Mouse (Mus musculus) macrophage (primary cell): Measurements from ENCODE around the gene Vmn1r4. TPM values are rescaled to one million over a fixed set of nuclear protein-coding genes. Genes with fewer than 3 reads are reported as not detected.

Source experiments
- H3K27ac ChIP-seq: fragments of 350-480 bp; formaldehyde crosslinking; 2 replicates; pipeline ENCODE4 v1.9.0; 2021
- H3K36me3 ChIP-seq: fragments of 350-480 bp; formaldehyde crosslinking; 2 replicates; pipeline ENCODE4 v1.9.0; 2021; ENCODE audit errors: inconsistent target
- H3K4me3 ChIP-seq: fragments of 350-480 bp; formaldehyde crosslinking; 2 replicates; pipeline ENCODE4 v1.9.0; 2021; ENCODE audit errors: inconsistent target
- H3K79me2 ChIP-seq: fragments of 350-480 bp; formaldehyde crosslinking; 2 replicates; pipeline ENCODE4 v1.9.0; 2021; ENCODE audit errors: inconsistent target
- WGBS: methylation state at CpG from one replicate; pipeline ENCODE4 v1.1.7; 2026; ENCODE audit warnings: inconsistent platforms; ENCODE audit not compliant: missing documents; 5-methylcytosine and 5-hydroxymethylcytosine counted together
- polyA plus RNA-seq: library from polyadenylated mRNA; stranded (reverse); fragments of 250-400 nt; gene quantifications from 3 replicates; pipeline ENCODE4 v1.2.4, GENCODE M21; 2018; ENCODE audit warnings: inconsistent platforms
- total RNA-seq, 78 experiments: library from RNA; depleted of rRNA; stranded (reverse); fragments of 250-400 nt; gene quantifications; 1 replicate in 9 of 78; 2 replicates in 24 of 78; 3 replicates in 43 of 78; 4 replicates in 2 of 78; pipeline ENCODE4 v1.2.4; 2018; ENCODE audit warnings: inconsistent platforms in 56 of 78

Vmn1r4 gene
- total RNA-seq (2018; cell fraction: chromatin; rRNA removed) = 1 to 10 TPM in 1 of 26 experiments, under 1 TPM in 17, not detected in 8; 0.37 to 1.1 (median 0.59) TPM
- total RNA-seq (2018; cell fraction: cytosol; rRNA removed) = under 1 TPM in 14 of 26 experiments, not detected in 12; 0.05 to 0.19 (median 0.10) TPM
- 1 to 10 TPM in 4 of 26 experiments, under 1 TPM in 18, not detected in 4; 0.32 to 1.3 (median 0.61) TPM for total RNA-seq (2018; cell fraction: nucleus; rRNA removed)
- 0.09 to 0.11 TPM in 2 of 3 replicates, not detected in the other for polyA plus RNA-seq

DNA sequence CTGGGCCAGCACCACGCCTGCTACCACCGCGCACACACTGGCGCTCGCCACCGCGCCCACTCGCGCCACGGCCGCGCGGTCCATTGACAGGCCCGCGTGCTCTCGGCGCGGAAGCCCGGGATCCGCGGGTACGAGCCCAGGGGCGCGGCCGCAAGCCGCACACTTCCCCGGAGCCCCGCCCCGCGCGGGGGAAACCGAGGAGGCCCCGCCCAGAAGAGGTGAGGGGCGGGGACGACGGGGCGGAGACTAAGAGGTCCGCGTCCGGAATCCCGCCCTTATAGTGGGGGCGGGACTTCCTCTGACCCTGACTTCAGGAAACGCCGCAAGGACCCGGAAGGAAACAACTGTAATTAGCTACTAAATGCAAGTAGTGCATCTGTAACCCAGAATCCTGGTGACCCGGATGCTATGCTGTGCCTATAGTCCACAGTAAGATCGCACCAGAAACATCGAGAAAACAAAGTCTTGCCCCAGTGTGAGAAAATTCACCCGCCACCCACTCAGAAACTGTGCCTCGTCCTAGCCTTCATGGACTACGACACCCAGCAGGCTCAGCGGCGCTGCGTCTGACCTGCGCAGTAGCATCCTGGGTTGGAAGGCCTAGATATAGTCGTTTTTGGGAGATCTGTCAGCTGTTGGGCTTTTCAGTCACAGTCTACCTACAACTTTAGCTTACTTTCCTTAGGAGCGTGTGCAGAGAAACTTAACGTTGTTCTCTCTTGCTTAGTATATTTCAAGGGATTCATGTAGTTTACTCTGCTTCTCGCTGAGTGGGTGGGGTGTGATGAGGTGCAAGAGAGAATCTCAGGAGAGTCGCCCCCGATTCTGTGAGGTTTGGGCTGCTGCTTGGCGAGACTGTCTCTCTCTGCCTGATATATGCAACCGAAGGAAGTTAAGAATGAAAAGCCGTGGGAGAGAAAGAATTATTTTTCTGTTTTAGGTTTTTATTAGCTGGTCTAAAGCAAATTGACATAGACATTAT is at the start of gene Vmn1r4, which contains the start of gene Nt5c3:
Gene Vmn1r4, plus strand, starts transcription at position 290 of the 982 bp plus-strand sequence.
Gene Nt5c3, minus strand, starts transcription at position 207 of the 982 bp plus-strand sequence.
- H3K79me2 ChIP-seq = peaks cover 41% of the 10 kb centered on the region
- peak within 1 kb of the TSS; percentile 64 for H3K4me3 ChIP-seq
- no peaks in the 10 kb centered on the region for H3K36me3 ChIP-seq
- WGBS = 5% methylated on average over 62 of the region's 64 CpGs
- peak within 1 kb of the TSS; percentile 80 for H3K27ac ChIP-seq

DNA sequence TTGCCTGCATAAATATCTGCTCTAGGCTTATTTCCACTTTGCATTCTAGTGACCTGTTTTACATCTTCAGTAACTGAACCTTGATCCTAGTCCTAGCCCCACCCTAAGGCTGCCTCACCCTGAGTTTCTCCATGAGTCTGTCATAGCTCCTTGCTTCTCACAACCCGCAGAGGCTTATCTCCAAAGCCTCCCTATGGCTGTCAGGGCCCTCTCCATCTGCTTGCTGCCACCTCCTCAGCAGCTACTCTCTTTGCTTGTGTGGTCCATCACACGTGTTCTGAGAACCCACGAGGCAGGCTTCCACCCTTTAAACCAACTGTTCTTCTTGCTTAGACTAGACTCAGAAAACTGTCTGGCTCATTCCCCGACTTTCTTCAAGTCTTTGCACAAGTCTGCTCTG is 46.9 kb upstream of the Vmn1r4 start:
- H3K36me3 ChIP-seq = peaks cover 4% of the 10 kb centered on the region; the same call in 1 of the 2 replicates
- 87% methylated on average over 4 of the region's 4 CpGs for WGBS
- H3K4me3 ChIP-seq = no peak overlapping the region
- no peaks in the 10 kb centered on the region for H3K79me2 ChIP-seq
- H3K27ac ChIP-seq = no peak overlapping the region

DNA sequence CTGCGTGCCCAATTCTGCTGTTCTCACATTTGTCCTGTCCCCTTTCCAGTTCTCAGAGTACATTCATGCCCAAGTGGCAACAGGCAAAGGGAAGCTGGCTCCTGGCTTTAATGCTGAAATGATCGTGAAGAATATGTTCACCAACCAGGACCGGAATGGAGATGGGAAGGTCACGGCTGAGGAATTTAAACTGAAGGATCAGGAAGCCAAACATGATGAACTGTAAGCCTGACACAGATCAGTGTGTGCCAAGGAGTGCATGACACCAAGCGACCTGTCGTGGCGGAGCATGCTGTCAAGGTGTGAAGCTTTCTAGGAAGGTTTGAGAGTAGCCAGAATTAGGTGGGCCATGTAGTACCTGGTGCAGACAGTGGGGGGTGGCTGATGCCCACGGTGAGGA is 45.8 kb upstream of the Vmn1r4 start:
- Histone ChIP-seq H3K36me3 (peaks cover 16% of the 10 kb centered on the region), H3K79me2 (no peaks in the 10 kb centered on the region), H3K4me3 (no peak overlapping the region), H3K27ac (no peak overlapping the region)
- 96% methylated on average over 8 of the region's 8 CpGs for WGBS

DNA sequence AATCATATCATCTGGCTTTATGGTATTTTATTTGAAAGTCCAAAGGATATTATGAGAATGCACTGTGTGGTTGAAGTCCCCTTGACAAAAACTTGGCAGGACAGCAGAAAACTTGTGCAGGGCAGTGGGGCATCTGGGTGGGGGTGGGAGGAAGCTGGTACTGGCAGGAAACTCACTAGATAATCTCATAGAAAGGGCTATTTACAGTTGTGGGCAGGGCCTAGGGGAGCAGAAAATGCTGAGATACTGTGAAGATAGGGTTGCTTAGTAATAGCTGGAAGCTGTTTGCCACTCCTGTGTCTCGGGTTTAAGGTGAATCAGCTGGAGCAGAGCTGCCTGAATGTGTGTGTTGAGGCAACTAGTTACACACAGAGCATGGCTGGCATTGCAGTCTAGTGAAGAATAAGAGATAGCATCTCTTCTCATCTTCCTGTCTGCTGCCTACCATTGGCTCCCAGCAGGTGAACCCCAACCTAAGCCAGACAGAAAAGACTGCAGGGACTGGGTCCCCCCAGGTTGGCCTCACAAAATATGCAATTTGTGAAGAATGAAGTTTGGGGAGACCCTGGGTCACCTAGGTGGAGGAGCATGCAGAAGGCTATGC is 44.4 kb upstream of the Vmn1r4 start:
- no peak overlapping the region for H3K4me3 ChIP-seq
- 36% methylated on average over 1 of the region's 1 CpGs for WGBS
- no peaks in the 10 kb centered on the region for H3K79me2 ChIP-seq
- H3K36me3 ChIP-seq = peaks cover 30% of the 10 kb centered on the region
- H3K27ac ChIP-seq = no peak overlapping the region

DNA sequence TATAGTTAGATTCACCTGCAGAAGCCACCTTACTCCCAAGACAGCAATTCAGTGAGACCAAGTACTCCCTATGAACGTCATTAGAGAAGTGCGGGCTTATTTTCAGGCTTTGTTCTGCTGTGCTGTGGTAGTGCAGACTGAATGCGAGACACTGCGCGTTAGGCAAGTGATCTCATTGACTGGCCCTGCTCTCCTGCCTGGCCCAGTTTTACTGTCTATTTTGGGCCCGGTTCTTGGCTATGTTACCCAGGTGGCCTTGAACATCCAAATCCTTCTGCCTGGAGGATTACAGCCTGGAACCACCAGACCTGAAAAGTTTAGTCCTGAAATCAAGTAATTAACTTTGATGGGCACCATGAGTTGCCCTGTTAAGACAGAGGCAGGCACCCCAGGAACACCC is 35.3 kb upstream of the Vmn1r4 start:
- WGBS = 99% methylated on average over 6 of the region's 6 CpGs
- peaks cover 93% of the 10 kb centered on the region for H3K36me3 ChIP-seq

DNA sequence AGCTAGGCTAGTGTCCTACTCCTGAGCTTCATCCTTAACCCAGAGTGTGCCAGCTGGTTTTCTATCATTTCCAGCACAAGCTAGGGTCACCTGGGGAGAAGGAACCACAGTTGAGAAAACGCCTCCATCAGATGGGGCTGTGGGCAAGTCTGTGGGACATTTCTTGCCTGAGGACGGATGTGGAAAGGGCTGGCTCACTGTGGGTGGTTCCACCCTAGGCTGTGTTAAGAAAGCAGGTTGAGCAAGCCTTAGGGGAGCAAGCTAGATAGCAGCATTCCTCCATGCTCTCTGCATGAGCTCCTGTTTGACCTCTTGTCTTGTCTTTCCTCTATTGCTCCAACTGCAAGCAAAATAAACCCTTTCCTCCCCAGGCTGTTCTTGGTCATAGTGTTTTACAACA is 33.1 kb upstream of the Vmn1r4 start:
- Histone ChIP-seq H3K36me3 (peaks cover 81% of the 10 kb centered on the region), H3K79me2 (peaks cover 28% of the 10 kb centered on the region), H3K27ac (no peak overlapping the region), H3K4me3 (no peak overlapping the region)
- WGBS = 75% methylated on average over 2 of the region's 2 CpGs

More for the DNA sequence above, 35.3 kb upstream of the Vmn1r4 start:
- Histone ChIP-seq H3K27ac (no peak overlapping the region), H3K79me2 (peaks cover 6% of the 10 kb centered on the region; the same call in 1 of the 2 replicates), H3K4me3 (no peak overlapping the region)

DNA sequence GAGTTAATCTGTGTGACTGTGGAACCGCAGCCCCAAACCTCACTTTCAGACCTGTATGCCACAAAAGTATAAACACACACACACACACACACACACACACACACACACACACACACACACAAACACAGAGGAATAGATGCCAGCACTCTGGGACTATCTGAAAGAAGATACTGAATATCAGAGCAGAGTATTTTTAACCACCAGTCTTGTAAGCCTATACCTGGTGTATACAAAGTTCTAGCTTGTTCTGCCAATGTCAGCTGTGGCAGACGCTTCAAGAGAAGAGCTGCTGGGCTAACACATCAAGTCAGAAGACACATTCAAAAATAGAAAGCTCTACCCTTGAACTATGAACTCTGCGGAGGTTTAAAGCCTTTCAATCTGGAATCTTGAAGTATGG is 24.2 kb upstream of the Vmn1r4 start:
- peaks cover 10% of the 10 kb centered on the region; the same call in 1 of the 2 replicates for H3K36me3 ChIP-seq
- H3K4me3 ChIP-seq = peak overlapping the region; percentile 44; the same call in 1 of the 2 replicates
- peaks cover 96% of the 10 kb centered on the region for H3K79me2 ChIP-seq
- no peak overlapping the region for H3K27ac ChIP-seq
- WGBS = 61% methylated on average over 3 of the region's 3 CpGs

DNA sequence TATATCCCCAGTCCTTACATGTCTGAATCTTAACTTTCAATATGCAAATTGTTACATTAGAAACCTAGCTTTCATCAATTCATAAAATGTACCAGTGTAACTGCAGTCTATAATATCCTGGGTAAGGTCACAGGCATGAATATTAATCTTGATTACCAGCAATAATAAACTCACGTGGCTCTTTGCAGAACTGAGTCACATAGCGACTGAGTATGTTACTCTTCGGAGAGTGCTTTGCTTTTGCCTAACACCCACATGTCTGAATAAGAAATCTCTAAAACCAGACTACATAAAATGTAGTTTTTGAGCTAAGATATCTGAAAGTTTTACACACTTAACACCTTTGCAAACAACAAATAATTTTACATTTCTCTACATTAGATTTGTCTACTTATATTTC is 22.5 kb upstream of the Vmn1r4 start:
- H3K79me2 ChIP-seq = peaks cover 96% of the 10 kb centered on the region
- 14% methylated on average over 3 of the region's 3 CpGs for WGBS
- peak overlapping the region; percentile 51 for H3K27ac ChIP-seq
- peaks cover 6% of the 10 kb centered on the region; the same call in 1 of the 2 replicates for H3K36me3 ChIP-seq
- H3K4me3 ChIP-seq = peak overlapping the region; percentile 44

DNA sequence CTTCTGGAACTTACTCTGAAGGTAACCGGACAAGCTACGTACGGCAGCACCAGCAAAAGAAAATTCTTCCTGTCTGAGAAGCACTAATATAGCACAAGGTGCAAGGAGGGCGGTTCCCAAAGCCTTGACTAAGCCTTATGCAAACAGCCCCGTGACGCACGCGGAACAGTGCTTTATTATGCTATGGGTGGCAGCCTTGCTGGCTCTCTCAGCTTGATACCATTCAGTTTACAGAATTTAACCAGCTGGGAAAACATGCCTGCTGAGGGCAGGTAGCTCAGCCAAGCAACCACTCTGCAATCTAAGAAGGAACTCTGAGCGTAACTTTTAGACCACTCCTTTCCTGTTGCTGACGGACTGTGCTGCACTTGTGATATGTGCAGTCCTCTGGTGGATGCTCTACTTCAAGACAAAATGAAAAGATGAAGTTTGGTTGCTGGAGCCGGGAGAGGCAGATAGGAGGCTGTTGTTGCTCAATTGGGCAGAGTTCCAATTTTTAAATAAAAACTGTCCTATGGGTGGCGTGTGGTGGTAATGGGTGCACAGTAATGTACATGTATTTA is 21.9 kb upstream of the Vmn1r4 start:
- peak overlapping the region; percentile 44 for H3K4me3 ChIP-seq
- H3K79me2 ChIP-seq = peaks cover 96% of the 10 kb centered on the region
- 4% methylated on average over 12 of the region's 12 CpGs for WGBS
- peaks cover 6% of the 10 kb centered on the region; the same call in 1 of the 2 replicates for H3K36me3 ChIP-seq
- peak overlapping the region; percentile 51 for H3K27ac ChIP-seq

DNA sequence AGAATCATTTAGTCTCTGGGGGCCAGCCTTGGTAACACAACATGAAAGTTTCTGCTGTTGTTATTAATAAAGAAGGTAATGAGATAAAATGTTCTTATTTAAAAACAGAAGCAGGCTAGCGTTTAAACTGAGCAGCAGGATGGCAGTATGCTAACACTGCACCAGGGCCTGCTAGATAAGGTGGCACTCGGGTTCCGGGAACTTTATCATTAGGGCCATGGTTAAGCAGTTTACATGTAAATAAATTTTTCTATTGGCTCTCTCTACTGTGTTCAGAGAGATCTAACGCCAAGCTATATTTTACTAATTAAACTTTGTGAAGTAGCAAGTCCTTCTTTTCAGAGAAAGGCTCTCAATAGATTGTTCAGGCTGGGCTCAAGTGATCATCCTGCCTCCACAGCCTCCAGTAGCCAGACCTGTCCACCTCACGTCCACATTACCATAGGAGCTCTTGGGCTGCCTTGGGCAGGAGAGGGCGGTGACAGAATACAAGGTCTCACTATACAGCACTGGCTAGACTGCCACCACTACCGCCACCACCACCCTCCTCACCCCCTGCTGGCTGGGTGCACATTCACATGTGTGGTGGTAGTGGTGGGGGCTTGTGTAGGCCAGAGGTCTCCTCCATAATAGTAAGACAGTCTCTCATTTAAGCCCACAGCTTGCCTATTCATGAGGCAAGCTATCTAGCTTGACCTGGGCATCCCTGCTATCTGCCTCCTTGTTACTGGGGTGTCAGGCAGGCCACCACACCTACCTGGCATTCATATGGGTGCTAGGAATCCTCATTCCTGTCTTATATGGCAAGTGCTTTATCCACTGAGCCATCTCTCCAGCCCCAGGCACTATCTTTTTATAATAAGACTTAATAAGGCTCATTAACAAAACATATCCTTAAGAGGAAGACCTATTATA is 21.0 kb upstream of the Vmn1r4 start:
- Histone ChIP-seq H3K36me3 (no peaks in the 10 kb centered on the region), H3K4me3 (no peak overlapping the region), H3K27ac (0 out of 2 replicates have a peak overlapping the region, but pooled peaks have one; percentile 51), H3K79me2 (peaks cover 87% of the 10 kb centered on the region)
- over 99% methylated on average over 7 of the region's 7 CpGs for WGBS

DNA sequence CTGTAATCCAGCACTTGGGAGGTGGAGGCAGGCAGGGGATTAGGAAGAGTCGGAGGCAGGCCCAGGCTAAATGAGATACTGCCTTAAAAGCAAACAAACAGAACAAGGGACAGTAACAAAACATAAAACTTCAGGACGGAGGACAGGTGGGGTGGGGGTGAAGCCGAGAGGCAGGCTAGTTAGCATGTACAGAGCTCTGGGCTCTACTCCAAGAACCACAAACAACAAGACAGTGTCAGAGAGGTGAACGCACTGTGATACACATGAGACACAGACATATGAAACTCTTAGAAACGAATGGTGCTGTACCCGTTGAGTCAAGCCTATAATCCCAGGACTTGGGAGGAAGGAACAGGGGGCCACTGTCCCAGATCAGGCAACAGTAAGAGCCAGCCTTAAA is 20.0 kb upstream of the Vmn1r4 start:
- Histone ChIP-seq H3K4me3 (no peak overlapping the region), H3K79me2 (peaks cover 77% of the 10 kb centered on the region), H3K36me3 (no peaks in the 10 kb centered on the region), H3K27ac (no peak overlapping the region)
- 74% methylated on average over 6 of the region's 6 CpGs for WGBS

DNA sequence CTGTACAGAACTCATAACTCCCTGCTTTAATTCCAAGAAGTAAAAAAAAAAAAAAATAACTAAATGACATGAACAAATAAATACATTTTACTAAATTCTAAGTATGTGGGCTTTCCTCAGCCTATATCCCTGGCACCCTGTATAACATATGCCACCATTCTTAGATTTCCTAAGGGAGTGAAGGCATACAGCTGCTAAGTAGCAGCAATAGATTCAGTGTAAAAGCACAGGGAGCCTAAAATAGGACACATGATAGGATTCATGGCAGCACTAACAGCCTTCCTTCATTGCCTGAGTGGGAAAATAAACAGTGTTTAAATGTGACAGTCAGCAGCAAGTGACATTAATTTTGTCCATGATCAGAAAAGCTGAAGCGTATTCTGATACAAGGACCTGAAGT is 19.5 kb upstream of the Vmn1r4 start:
- Histone ChIP-seq H3K27ac (no peak overlapping the region), H3K79me2 (peaks cover 72% of the 10 kb centered on the region), H3K36me3 (no peaks in the 10 kb centered on the region), H3K4me3 (no peak overlapping the region)
- WGBS = 100% methylated on average over 1 of the region's 1 CpGs

DNA sequence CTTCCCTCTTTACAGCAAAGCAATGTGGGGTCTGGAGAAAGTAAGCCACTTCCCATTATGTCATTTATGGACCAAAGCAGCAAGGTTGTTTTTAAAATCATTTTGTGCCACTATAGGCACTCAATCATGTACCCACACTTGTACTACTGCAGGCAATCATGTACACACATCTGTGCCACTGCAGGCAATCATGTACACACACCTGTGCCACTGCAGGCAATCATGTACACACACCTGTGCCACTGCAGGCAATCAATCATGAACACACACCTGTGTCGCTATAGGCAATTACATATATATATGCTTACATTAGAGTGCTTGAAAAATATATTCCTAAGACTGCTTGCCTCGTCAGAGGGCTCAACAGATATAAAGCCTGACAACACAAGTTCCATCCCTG is 18.8 kb upstream of the Vmn1r4 start:
- WGBS = 89% methylated on average over 2 of the region's 2 CpGs
- Histone ChIP-seq H3K79me2 (peaks cover 66% of the 10 kb centered on the region), H3K36me3 (no peaks in the 10 kb centered on the region), H3K4me3 (no peak overlapping the region), H3K27ac (no peak overlapping the region)
